Comparison of ENCODE assay signal across 19 mouse cellular contexts in the genomic region with DNA sequence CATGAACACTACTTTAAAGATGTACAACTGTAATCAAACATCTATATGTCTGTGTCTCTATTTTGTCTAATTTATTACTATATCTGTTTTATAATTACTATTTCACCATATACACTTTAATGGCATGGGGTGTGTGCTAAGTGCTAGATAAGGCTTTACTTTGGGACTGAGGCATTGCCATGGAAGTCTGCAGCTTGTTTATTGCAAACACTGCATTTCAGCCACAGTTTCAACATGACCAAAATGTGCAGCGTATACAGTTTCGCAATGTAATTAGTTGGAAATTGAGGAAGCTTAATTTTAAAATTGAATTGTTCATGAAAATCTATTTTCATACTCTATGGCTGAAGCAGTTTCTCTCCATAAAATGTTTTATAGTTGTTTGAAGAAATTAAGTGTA.
"Had no signal": no experiment of that assay in that cellular context is flagged by ENCODE, and none has a peak within 500 bp of the region (broad histone marks: within the 10 kb centered on the region; RNA-seq: fewer than 3 reads in every experiment).

No protein-coding gene starts in this region.

- ATAC-seq: intestine, embryonic 15.5 days; midbrain, embryonic 13.5 days; midbrain, embryonic 16.5 days had no signal

- H3K4me3 ChIP-seq: intestine, embryonic 15.5 days; kidney, embryonic 15.5 days; limb, embryonic 12.5 days; limb, embryonic 15.5 days; liver, embryonic 13.5 days; megakaryocyte, embryonic 14.5 days; midbrain, embryonic 10.5 days; midbrain, embryonic 13.5 days; myocyte had no signal

- DNase-seq: kidney, adult 11 months; kidney, adult 8-10 months; kidney, postnatal 10 days; kidney, postnatal 36 days; left cerebral cortex, postnatal 4 days; liver, embryonic 13.5 days; lung, postnatal 10 days; right cerebral cortex, postnatal 25 days; thymus, adult 18-20 months; thymus, postnatal 36 days had no signal

- H3K9ac ChIP-seq: intestine, embryonic 15.5 days; kidney, embryonic 15.5 days; limb, embryonic 12.5 days; limb, embryonic 15.5 days; liver, embryonic 13.5 days; midbrain, embryonic 13.5 days had no signal

- H3K4me2 ChIP-seq: intestine, embryonic 15.5 days; kidney, embryonic 15.5 days; limb, embryonic 12.5 days; limb, embryonic 15.5 days; liver, embryonic 13.5 days; midbrain, embryonic 13.5 days had no signal

- H3K36me3 ChIP-seq: intestine, embryonic 15.5 days; kidney, embryonic 15.5 days; limb, embryonic 12.5 days; limb, embryonic 15.5 days; liver, embryonic 13.5 days; midbrain, embryonic 10.5 days had no signal

- H3K27me3 ChIP-seq: intestine, embryonic 15.5 days; kidney, embryonic 15.5 days; limb, embryonic 12.5 days; limb, embryonic 15.5 days; liver, embryonic 13.5 days; megakaryocyte, embryonic 14.5 days; midbrain, embryonic 13.5 days had no signal

- H3K9me3 ChIP-seq: intestine, embryonic 15.5 days; kidney, embryonic 15.5 days; limb, embryonic 12.5 days; limb, embryonic 15.5 days; liver, embryonic 13.5 days; megakaryocyte, embryonic 14.5 days; midbrain, embryonic 10.5 days; midbrain, embryonic 13.5 days had no signal

- H3K27ac ChIP-seq: intestine, embryonic 15.5 days; kidney, embryonic 15.5 days; limb, embryonic 12.5 days; limb, embryonic 15.5 days; liver, embryonic 13.5 days; midbrain, embryonic 10.5 days; midbrain, embryonic 13.5 days had no signal

- H3K4me1 ChIP-seq: intestine, embryonic 15.5 days; kidney, embryonic 15.5 days; limb, embryonic 12.5 days; limb, embryonic 15.5 days; liver, embryonic 13.5 days; megakaryocyte, embryonic 14.5 days; midbrain, embryonic 10.5 days; midbrain, embryonic 13.5 days had no signal
